Mouse (Mus musculus) cerebellum, adult 2 months (tissue): ENCODE measurements around the gene Plce1. TPM values are rescaled to one million over a fixed set of nuclear protein-coding genes. Genes with fewer than 3 reads are reported as not detected.
"Not testable (repeated sequence)": the region's sequence is repeated elsewhere in the genome, so short reads cannot be mapped to it uniquely, and the experiment has no call there.

ENCODE experiments used
- DNase-seq, 2 experiments: peaks; one replicate each; pipeline ENCODE4 v3.0.0; 2021
- H3K27ac ChIP-seq: fragments of 200-500 bp; 2 replicates; pipeline ENCODE4 v1.5.1; 2012; ENCODE audit warnings: low read length, control low read depth, inconsistent platforms; ENCODE audit not compliant: insufficient read depth
- H3K27me3 ChIP-seq: fragments of 200-500 bp; 2 replicates; pipeline ENCODE4 v1.6.1; 2012; ENCODE audit warnings: inconsistent platforms, mild to moderate bottlenecking, low read length, moderate library complexity; ENCODE audit not compliant: control insufficient read depth, insufficient read depth
- H3K4me1 ChIP-seq: fragments of 200-500 bp; 2 replicates; pipeline ENCODE4 v1.6.1; 2011; ENCODE audit warnings: low read length; ENCODE audit not compliant: control insufficient read depth, insufficient read depth
- H3K4me3 ChIP-seq: fragments of 200-500 bp; replicated peaks from 2 replicates; pipeline ENCODE3; 2011; ENCODE audit warnings: mild to moderate bottlenecking, low read depth, low read length, control low read depth; ENCODE audit not compliant: insufficient read depth
- CTCF ChIP-seq: fragments of 200-500 bp; IDR thresholded peaks from 2 replicates; pipeline ENCODE4 v1.5.1; 2011; ENCODE audit warnings: low read depth, mild to moderate bottlenecking, control low read depth, low read length, moderate library complexity, borderline replicate concordance; ENCODE audit not compliant: insufficient read depth
- POLR2A ChIP-seq: fragments of 200-500 bp; IDR thresholded peaks from 2 replicates; pipeline ENCODE4 v1.6.1; 2011; ENCODE audit warnings: low read length, control low read depth, borderline replicate concordance; ENCODE audit not compliant: insufficient read depth
- WGBS: fragments of 180-500 bp; shearing (Covaris S2); methylation state at CpG from one replicate; pipeline ENCODE4 v1.1.7; 2018; 5-methylcytosine and 5-hydroxymethylcytosine counted together
- polyA plus RNA-seq: library from polyadenylated mRNA; depleted of rRNA; stranded (reverse); fragments of >200 nt; gene quantifications from 2 replicates; pipeline ENCODE4 v1.2.3, GENCODE M21; 2012

Plce1 gene
- polyA plus RNA-seq, 1 experiment, result 9.7 TPM

DNA sequence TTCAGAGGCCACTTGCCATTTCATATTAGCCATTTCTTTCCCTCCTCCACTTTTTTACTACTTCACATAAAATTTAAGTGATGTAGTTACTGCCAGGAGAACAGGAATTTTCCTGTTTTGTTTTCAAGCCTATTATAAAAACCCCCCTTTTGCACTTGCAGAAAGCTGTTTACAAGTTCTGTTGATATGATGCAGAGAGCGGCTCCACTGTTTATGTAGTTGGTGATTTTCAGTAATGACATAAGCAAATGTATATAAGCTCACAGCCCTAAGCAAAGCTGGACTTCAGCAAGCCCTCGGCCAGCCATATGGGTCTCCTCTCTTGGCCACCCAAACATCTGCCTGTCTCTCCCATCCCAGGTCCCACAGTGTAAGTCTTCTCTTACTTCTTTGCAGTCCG, 59.6 kb downstream of the Plce1 start:
- Histone ChIP-seq H3K4me3 (no peak overlapping the region), H3K4me1 (no peaks in the 10 kb centered on the region), H3K27me3 (no peaks in the 10 kb centered on the region), H3K27ac (no peak overlapping the region)
- WGBS, result 92% methylated on average over 3 of the region's 3 CpGs
- DNase-seq, result no peak
- TF ChIP-seq CTCF (no peak), POLR2A (no peak)

DNA sequence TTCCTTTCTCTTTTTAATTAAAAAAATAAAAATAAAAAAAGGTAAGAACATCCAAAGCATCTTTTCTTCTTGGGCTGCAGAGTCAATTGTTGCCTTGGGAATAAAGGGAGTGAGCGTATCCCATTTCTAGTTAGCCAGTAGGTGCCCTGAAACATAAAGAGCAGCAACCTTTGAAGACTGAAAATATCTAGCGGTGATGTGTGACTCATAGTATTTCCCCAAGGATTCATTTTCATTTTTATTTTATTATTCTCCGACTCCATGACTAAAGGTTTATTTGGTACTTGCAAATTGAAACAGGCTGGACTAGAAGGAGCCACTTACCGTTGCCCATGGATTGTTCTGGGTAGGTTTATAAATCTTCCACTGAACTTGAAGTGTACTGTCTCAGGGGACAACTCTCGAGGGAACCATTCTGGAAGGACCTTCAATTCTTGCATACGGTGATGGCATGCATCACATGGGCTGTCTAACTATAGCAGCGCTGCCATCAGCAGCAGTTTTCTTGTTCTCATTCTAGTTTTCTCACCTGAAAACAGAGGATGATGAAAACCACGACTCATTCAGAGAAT, 68.7 kb downstream of the Plce1 start:
- no peak for DNase-seq
- Histone ChIP-seq H3K27me3 (no peaks in the 10 kb centered on the region), H3K27ac (no peak overlapping the region), H3K4me1 (no peaks in the 10 kb centered on the region), H3K4me3 (no peak overlapping the region)
- 84% methylated on average over 8 of the region's 8 CpGs for WGBS
- TF ChIP-seq CTCF, result no peak

DNA sequence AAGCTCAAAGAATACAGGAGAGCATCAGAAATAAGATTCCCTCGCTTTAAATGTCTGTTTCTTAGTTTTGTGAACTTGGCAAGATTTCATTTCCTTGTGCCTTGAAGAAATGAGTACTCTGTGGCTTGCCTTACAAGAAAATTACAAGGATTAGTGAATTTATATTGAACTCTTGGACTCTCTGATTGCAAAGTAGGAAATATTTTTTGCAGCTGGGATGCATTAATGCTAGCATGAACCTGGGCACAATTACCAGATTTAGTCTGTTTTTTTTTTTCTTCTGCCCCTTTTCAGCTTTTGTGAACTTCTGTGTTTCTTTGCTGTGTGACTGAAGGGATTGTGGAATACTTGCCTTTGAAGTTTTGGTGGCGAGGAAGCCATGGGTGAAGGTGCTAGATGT, 72.6 kb downstream of the Plce1 start:
- DNase-seq, result no peak
- Histone ChIP-seq H3K27ac (no peak overlapping the region), H3K4me3 (no peak overlapping the region), H3K27me3 (no peaks in the 10 kb centered on the region), H3K4me1 (no peaks in the 10 kb centered on the region)
- 88% methylated on average over 2 of the region's 2 CpGs for WGBS
- no peak for TF ChIP-seq CTCF

DNA sequence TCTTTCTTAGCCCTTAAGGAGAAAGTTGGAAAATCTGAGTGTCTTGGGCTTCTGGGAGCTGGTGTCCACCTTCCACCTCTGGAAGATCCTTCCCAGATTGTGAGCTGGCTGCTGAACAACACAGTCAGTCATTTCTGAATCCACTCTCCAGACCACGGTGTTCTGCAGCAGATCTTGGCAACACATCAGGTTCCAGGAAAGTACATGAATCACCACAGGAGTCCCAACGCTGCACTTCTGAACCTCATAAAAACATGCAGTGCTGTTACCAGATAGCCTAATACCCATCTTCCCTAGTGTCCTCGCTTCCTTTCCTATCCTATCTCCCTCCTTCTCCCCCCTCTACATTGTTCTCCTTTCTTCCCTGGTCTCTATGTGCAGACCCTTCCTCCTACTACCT, 74.5 kb downstream of the Plce1 start:
- Histone ChIP-seq H3K27ac (no peak overlapping the region), H3K27me3 (no peaks in the 10 kb centered on the region), H3K4me1 (no peaks in the 10 kb centered on the region), H3K4me3 (no peak overlapping the region)
- no peak for DNase-seq
- WGBS, result 24% methylated on average over 3 of the region's 3 CpGs
- TF ChIP-seq CTCF, result no peak
- no peak for TF ChIP-seq POLR2A

DNA sequence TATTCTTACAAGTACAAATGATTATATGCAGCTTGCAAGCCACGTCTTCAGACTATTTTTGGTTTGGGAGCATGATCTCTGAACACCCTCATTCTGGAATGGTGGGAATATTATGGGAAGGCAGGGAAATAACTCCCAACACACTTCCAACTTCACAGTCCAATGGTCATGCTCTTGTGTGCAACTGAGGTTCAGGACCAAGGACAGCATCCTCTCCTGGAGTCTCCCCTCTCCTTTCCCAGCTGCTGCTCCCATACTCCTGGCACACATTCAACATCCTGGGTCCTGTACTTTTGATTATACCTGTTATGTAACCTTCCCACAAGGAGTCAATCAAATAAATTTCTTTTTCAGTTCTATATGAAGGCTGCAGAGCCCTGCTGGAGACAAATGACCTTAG, 77.9 kb downstream of the Plce1 start:
- no peaks in the 10 kb centered on the region for H3K4me1 ChIP-seq
- H3K27me3 ChIP-seq, result no peaks in the 10 kb centered on the region
- WGBS, result 78% methylated on average over 1 of the region's 1 CpGs
- DNase-seq, result no peak
- H3K4me3 ChIP-seq, result no peak overlapping the region
- TF ChIP-seq POLR2A (no peak), CTCF (no peak)
- H3K27ac ChIP-seq, result no peak overlapping the region

DNA sequence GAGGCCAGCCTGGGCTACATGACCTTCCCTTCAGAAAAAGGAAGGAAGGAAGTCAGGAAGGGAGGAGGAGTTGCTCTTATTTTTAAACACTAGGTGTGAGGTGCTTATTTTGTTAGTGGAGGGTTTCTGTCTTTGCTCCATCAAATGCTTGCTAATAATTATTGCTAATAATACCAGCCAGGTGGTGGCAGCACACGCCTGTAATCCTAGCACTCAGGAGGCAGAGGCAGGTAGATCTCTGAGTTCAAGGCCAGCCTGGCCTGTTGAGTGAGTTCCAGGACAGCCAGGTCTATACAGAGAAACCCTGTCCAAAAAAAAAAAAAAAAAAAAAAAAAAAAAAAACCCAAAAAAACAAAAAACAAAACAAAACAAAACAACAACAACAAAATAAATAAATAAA, 81.0 kb downstream of the Plce1 start:
- not testable (repeated sequence) for H3K4me1 ChIP-seq, H3K27me3 ChIP-seq, H3K4me3 ChIP-seq, H3K27ac ChIP-seq, DNase-seq
- 97% methylated on average over 1 of the region's 1 CpGs for whole genome bisulfite sequencing

DNA sequence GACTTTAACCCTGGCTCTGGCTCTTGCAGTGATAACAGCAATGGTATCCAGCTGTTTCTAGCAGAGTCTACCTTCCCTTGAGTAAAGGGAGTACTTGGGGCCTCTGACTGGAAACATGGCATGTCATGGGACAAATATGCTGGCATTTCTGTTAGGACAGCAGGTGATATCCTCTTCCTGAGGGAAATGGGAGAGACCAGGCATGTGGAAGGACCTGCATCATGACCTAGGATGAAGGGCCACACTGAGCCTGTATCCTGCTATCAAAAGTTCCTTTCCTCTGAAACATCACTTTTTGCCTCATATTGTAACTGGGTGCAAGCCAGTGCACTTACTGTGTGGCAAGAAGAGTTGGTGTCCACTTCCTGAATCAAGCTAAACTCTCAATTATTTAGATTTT, 85.2 kb downstream of the Plce1 start:
- H3K4me3 ChIP-seq, result no peak overlapping the region
- DNase-seq, result no peak
- TF ChIP-seq CTCF (no peak), POLR2A (no peak)
- no peaks in the 10 kb centered on the region for H3K4me1 ChIP-seq
- no peaks in the 10 kb centered on the region for H3K27me3 ChIP-seq
- H3K27ac ChIP-seq, result no peak overlapping the region

DNA sequence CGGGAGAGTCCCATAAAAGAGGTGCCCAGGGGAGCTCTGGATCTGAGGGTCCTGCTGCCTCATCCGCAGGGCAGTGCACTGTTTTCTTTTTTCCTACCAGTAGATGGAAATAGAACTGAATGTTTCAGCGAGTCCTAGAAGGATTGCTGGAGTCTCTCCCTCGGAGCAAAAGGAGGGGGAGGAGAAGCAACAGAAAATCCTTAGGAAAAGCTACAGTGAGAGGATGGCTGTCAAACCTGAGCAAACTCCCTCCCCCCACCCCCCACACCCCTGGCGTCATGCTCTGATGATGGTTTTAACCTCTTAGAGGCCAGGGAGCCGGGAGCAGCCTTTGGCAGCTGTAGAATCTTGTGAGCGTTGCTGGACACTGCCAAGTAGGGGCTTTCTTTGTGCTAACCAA, 85.8 kb downstream of the Plce1 start:
- 8% methylated on average over 7 of the region's 7 CpGs for WGBS
- Histone ChIP-seq H3K27me3 (no peaks in the 10 kb centered on the region), H3K4me3 (no peak overlapping the region), H3K27ac (no peak overlapping the region), H3K4me1 (no peaks in the 10 kb centered on the region)
- DNase-seq, result no peak
- TF ChIP-seq CTCF (no peak), POLR2A (no peak)

DNA sequence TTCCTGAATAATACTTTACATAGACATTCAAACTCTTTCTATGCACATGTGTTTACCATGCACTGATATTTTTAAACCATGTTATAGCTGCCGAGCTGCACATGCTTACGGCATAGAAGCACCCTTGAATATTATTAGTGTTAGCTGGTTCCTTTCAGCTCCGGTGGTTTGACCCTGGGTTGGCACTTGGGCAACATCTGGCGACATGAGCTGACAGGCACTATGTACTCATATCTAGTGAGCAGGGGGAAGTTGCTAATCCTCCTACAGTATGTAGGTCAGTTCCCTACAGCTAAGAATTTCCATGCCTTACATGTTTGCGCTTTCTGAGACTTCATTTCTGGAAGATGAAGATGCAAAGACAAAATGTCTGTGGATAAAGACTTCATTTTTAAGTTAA, 86.4 kb downstream of the Plce1 start:
- no peaks in the 10 kb centered on the region for H3K27me3 ChIP-seq
- H3K4me1 ChIP-seq, result no peaks in the 10 kb centered on the region
- H3K4me3 ChIP-seq, result no peak overlapping the region
- H3K27ac ChIP-seq, result no peak overlapping the region
- WGBS, result 63% methylated on average over 5 of the region's 5 CpGs
- TF ChIP-seq POLR2A (no peak), CTCF (no peak)
- no peak for DNase-seq
